Mouse (Mus musculus) erythroid progenitor cell, adult 5-6 weeks (primary cell): ENCODE measurements around the gene Ttll5. TPM values are rescaled to one million over a fixed set of nuclear protein-coding genes. Genes with fewer than 3 reads are reported as not detected.

Experiments
- ATAC-seq: replicated peaks from 2 replicates; pipeline ENCODE4 v1.8.0; 2016; ENCODE audit warnings: moderate number of reproducible peaks, mild to moderate bottlenecking, moderate TSS enrichment, inconsistent platforms; ENCODE audit not compliant: poor library complexity, low FRiP score, severe bottlenecking
- total RNA-seq, 2 experiments: library from RNA; stranded (forward) in 1 of 2; stranded (reverse) in 1 of 2; fragments of 150-400 nt in 1 of 2; fragments of 186-747, 209-891 nt in 1 of 2; gene quantifications; 2 replicates each; pipeline versions ENCODE4 v1.2.3 to v1.2.4; 2015 to 2017; ENCODE audit warnings: low replicate concordance in 2 of 2

Gene Ttll5
- total RNA-seq (2015; ENCODE audit: low replicate concordance): 38.9 and 57.8 TPM in 2 replicates
- 28.6 and 52.0 TPM in 2 replicates for total RNA-seq (2017; ENCODE audit: low replicate concordance)

DNA sequence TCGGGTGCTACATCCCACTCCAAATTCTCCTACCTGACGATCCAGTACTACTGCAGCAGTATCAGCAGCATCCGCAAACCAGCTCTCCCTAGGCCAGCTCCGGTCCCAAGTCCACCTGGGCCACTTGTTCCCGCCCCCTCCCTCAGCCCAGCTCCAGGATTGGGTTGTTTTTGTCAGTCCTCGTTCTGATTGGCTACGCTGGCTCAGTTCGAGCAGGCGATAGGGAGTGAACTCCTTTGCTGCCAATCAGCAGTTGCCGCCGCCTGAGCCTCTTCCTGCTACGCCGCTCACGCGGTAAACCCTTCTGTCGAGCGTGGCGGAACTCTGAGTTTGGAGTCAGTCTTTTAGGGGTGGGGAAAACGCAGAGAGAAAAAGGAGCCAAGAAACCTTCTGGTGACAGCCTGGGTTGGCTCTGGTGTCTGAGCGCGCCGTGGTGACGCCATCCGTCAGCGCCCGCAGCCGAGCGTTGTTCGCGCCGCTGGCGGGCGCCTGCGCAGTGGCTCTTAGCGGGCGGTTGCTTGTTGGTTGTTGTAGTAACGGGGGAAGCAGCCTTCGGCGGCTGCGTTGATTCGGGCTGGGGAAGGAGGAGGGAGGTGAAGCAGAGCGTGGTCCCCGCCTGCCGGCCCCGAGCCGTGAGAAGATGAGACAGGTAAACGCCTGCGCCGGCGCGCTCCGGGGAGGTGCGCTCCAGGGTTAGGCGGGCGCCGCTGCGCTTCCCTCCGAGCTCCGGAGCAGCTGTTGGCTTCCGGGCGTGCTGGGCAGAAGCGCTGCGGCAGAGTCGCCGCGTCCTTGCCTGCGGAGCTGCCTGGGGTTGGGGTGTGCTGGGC lies at the start of gene Ttll5, which contains the start of gene Erg28:
TSS of gene Ttll5 (plus strand) at position 222 of the 827 bp plus-strand sequence.
TSS of gene Erg28 (minus strand) at position 113 of the 827 bp plus-strand sequence.
- ATAC-seq: peak; percentile 93

GRCm38 (mm10) chr12:85778962-85779361 lies 45.5 kb upstream of the Ttll5 start:
- no peak for ATAC-seq

DNA sequence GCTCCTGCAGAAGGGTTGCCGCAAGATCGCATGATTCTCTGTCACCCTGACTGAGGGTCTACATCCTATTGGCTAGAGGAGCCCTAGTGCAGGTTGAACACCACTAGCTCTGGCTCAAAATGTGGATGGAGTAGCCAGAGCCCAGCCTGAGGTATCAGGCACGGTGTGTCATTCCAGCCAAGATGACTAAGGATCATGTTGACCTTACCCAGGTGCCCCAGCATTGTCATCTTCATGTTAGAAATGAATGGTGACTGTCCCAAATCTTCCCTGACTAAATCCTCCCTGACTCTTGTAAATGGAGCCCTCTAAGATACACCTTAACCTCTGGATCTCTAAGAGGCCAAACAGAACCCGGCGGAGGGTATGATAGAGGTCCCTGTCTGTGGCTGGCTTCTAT lies 44.8 kb upstream of the Ttll5 start:
- no peak for ATAC-seq

DNA sequence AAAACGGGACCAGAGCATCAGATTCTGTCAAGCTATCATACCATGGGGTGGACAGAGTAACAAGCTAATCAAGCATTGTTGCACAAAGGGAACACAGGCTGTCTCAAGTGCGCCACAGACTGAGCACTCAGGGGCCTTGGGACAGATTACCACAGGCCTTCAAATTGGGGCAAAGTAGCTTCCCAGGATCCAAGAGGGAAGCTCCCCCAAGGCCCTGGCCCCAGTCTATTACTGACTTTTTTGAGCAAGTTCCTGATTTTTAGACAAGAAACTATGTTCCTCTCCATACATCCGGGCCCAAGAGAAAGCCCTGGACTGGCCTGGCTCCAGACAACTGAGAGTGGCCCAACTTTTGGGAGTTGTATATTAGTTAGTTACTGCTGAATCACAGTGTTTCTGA lies 42.9 kb upstream of the Ttll5 start:
- ATAC-seq: no peak

GRCm38 (mm10) chr12:85784916-85785815 lies 39.3 kb upstream of the Ttll5 start:
- no peak for ATAC-seq

DNA sequence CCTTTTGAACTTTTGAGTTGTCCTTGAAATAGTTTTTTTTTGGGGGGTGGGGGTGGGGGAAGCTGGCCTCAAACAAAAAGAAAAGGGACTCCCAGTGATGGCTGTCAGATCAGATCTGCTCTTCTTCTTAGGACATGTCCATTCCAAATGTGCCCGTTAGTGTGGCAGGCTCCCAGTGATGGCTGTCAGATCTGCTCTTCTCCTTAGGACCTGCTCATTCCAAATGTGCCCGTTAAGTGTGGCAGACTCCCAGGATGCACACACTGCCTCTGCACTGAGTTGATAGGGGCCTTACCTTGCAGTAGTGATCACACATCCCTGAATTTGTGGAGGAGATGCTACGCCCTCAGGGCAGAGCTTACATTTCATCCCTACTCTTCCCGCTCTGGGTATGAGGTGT lies 32.3 kb upstream of the Ttll5 start:
- no peak for ATAC-seq

- no peak for ATAC-seq
Measured at GRCm38 (mm10) chr12:85792821-85793346, 31.6 kb upstream of the Ttll5 start.

GRCm38 (mm10) chr12:85794094-85794493 lies 30.4 kb upstream of the Ttll5 start:
- no peak for ATAC-seq

DNA sequence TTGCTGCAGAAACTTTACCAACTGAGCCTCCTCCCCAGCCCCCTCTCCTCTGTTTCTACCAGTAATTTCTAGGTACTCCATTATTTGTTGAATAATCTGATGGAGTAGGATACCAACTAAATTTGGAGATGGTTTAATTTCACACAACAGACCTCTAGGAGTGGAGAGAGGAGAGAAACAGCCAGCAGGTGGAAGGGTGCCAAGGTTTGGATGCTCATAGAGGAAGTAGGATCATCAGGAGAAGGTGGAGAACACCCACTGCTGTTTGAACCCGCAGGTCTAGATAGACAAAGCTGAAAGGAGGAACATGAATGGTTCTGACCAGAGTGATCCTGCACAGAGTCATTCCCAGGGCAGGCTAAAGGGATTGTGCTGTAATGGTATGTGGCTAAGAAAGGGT lies 28.9 kb upstream of the Ttll5 start:
- no peak for ATAC-seq

GRCm38 (mm10) chr12:85800031-85800430 lies 24.4 kb upstream of the Ttll5 start:
- no peak for ATAC-seq

GRCm38 (mm10) chr12:85809726-85810125 lies 14.7 kb upstream of the Ttll5 start:
- no peak for ATAC-seq

DNA sequence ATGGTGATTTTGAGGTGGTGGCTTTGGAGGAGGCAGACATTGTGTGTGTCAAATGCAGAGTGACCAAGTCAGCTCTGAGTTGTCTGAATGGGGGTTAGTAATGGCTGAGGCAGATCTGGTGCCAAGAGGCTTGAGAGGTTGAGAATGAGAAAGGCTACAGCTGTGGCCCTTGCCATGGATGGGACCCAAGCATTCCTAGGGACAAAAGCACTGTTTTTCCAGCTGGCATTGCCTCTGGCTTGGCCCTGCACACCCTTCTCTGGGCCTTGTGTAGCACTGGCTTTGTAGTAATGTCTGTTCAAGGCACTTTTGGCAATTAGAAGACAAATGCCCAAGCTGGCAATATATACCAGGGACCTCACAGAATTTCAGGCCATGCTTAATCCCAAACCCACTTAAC lies 13.5 kb upstream of the Ttll5 start:
- ATAC-seq: no peak

GRCm38 (mm10) chr12:85811676-85812075 lies 12.8 kb upstream of the Ttll5 start:
- ATAC-seq: no peak

DNA sequence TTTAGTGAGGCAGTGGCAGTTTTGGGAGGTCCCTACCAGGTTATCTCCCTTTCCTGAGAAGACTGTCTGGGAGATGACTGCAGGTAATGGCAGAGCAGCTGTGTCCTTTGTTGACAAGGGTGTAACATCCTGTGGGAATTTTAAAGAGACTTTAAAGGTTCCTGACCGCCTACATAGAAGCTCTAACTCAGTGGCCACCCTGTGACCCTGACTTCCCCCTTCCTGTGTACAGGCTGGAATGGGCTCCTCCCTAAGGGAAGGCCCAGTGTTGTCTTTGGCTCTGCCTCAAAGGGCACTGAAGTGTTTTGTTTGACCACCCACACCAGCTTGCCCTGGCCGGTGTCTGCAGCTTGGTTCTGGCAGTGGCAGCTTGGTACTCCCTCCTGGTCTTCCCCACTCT lies 10.9 kb upstream of the Ttll5 start:
- no peak for ATAC-seq

DNA sequence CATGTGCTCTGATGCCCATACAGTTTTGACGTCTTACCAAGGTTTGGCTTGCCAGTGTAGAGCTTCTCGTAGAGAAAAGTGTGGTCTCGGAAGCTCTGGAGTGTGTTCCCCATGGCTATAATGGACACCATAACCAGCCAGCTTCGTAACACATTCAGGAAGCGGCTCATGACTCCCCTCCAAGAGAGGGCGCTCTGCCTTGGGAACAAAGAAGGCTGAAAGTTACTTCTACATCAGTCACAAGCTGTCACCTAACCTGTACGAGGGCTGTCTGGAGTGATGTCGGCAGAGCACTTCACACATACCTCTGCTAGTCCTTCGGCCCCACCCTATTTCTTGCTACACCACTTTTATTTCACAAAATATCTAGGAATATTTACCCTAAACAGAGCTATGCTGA lies 2.4 kb upstream of the Ttll5 start:
- no peak for ATAC-seq

- no peak for ATAC-seq
Measured at GRCm38 (mm10) chr12:85825361-85825760, 902 bp downstream of the Ttll5 start.

- ATAC-seq: no peak
Measured at GRCm38 (mm10) chr12:85825822-85826221, 1.4 kb downstream of the Ttll5 start.

- no peak for ATAC-seq
Measured at GRCm38 (mm10) chr12:85828856-85829255, 4.4 kb downstream of the Ttll5 start.

DNA sequence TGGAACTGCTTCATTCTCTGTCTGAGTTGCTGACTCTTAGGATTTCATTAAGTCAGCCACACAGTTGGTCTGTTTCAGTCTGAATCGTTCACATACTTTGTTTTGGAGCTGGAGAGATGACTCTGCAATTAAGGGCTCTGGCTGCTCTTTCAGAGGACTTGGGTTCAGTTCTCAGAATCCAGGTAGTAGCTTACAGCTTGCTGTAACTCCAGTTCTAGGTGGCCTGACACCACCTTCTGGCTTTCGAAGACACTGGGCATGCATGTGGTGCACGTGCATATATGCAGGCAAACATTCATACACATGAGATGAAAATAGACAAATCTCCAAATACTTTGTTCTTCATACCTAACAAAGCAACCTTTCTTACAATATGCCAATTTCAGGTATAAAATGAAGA lies 5.4 kb downstream of the Ttll5 start:
- ATAC-seq: no peak

DNA sequence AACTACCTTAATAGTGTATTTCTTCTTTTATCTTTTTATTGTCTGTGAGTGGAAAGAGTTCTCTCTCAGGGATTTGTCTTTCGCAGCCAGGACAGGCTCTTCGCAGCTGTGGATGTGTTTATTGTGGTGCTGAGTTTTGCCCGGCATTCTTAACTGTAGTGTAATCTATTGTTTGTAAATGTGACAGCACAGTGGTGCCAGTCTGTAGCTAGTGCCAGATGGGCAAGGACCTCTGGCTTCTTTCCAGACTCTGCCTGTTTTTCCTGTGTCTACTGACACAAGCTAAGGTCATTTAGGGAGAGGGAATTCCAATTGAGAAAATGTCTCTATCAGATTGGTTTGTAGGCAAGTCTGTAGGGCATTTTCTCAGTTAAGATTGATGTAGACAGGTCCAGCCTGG lies 6.2 kb downstream of the Ttll5 start:
- no peak for ATAC-seq
